Mouse (Mus musculus) liver, embryonic 18 days (tissue): Measurements from ENCODE around the gene Cmc4. TPM values are rescaled to one million over a fixed set of nuclear protein-coding genes. Genes with fewer than 3 reads are reported as not detected.

Source experiments
- polyA plus RNA-seq: library from polyadenylated mRNA; depleted of rRNA; stranded (reverse); fragments of >200 nt; gene quantifications from 2 replicates; pipeline ENCODE4 v1.2.3, GENCODE M21; 2012; rRNA removed

The Cmc4 gene
- 13.4 TPM in 2 replicates for polyA plus RNA-seq

DNA sequence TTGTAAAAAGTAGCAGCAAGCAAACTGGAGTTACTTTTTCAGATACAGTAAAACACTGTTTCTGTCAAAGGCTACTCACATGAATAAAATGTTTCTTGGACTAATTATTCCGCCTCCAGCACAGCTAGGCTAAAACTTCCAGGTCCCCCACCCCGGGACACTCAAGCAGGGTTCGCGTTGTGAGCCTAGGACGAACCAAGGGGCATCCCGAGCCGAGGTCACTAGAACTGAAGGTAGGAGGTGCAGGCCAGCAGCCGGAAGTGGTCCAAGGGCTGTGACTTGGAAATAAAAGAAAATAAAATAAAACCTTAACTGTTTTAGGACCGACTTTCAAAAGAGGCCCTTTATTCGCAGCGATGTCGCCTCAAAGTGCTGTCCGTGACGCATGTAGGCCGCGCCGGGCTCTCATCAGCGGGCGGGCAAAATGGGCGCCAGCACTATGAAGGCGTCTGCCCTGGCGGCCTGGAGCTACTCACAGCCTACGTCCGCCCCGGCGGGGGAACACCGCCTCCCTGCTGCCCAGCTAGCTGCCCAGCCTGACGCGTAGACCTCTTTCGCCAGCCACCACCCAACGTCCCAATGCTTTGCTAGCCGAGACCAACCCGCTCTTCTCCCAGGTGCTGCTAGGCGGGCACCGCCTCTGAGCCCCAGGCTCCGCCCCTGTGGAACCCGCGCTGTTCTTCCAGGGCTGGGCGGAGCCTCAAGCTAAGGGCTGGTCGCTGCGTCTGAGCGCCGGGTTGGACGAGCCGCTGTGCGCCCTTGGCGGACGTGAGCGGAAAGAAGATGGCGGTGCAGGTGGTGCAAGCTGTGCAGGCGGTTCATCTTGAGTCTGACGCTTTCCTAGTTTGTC lies at the start of gene Cmc4, which contains the start of the genes Mtcp1 and Brcc3:
TSS of gene Cmc4 (minus strand) at position 649 of the 850 bp plus-strand sequence.
TSS of gene Mtcp1 (minus strand) at position 653 of the 850 bp plus-strand sequence.
TSS of gene Brcc3 (plus strand) at position 693 of the 850 bp plus-strand sequence.

DNA sequence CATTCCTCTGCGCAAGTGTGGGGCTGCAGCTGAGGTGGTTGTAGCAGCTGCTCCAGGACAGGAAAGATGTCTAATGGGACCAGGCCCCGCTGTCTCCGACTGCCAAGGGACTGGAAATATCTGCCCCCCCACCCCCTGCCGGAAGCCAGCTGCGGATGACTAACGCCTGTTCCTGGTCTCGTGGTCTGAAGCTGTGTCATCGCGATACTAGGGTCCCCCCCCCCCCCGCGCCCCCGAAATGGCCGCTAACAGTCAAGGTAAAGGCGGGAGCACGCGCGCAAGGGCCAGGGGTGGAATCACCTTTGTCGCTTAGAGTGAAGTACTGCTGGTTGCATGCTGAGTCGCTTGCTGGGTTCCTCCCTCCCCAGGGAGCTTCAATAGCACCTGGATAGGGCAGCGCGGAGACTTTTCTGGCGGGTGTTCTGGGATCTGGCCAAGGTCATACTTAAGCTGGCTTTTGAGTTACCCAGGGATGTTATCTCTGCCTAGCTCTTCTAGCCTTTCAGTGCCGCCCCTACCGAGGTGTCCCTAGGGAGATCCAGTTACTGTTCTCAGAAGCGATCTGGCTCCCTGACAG lies 34.1 kb downstream of the Cmc4 start, which contains the start of the genes Fundc2 and F8:
TSS of gene Fundc2 (plus strand) at position 205 of the 577 bp plus-strand sequence.
TSS of gene F8 (minus strand) at position 421 of the 577 bp plus-strand sequence.

Other genes with a start within 250 kb of the Cmc4 start
- 7.4 and 8.3 TPM in 2 replicates for gene Fundc2, start 34.2 kb downstream of the Cmc4 start, polyA plus RNA-seq
- gene F8, start 34.0 kb downstream of the Cmc4 start, polyA plus RNA-seq = 1.2 and 1.4 TPM in 2 replicates
- 7.6 and 9.1 TPM in 2 replicates for gene Mtcp1, start within 50 bp of the Cmc4 start, polyA plus RNA-seq
- 10.3 and 11.6 TPM in 2 replicates for gene Brcc3, start within 50 bp of the Cmc4 start, polyA plus RNA-seq
- gene Vbp1, start 97.7 kb upstream of the Cmc4 start, polyA plus RNA-seq = 19.3 and 19.5 TPM in 2 replicates
- 0.01 TPM in 1 of 2 replicates, not detected in the other for gene Rab39b, start 161.6 kb upstream of the Cmc4 start, polyA plus RNA-seq